Mouse (Mus musculus): ENCODE results near the gene Hoxc12. TPM values are rescaled to one million over a fixed set of nuclear protein-coding genes. Genes with fewer than 3 reads are reported as not detected.

Gene Hoxc12
- polyA plus RNA-seq, 1 experiment: not detected

DNA sequence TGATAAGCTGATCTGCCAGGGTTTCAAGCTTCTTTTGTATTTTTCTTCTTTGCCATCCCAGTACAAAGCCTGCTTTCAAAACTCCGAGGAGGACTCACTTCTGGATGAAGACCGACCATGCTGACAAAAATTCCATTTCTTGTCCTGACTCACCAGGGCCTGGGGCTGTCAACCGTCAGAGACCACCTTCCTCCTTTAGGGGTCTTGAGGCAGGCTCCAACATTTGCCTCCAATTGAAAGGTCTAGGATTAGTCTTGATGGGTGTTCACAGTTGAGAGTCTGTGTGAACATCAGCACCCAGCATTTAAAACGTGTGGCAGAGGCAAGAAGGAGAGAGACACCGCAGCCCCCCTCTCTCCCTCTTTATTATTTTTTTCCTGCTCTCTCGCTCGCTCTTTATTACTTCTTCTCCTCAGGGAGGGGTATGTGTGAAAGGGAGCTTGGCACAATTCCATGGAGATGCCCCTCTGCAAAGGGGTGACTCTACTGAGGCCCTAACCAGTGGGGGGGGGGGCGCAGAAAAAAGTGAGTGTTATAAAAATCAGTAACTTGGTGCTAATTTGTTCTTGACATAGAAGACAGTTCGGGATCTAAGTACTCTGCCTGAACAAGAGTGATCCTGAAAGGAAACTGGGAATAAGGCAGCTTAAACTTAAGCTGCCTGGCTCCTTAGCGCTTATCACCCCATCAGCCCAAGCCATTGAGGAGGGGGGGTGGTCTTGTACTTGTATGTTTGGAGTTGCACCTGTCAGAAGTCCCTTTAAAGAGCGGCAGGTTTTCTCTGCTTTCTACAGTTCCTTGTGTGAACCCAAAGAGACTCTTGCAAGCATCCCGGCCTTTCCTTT is 17.0 kb upstream of the Hoxc12 start:
- Histone ChIP-seq H3K27me3 (ENCODE audit: control insufficient read depth) (peaks cover 94% of the 10 kb centered on the region), H3K4me3 (replicated peaks) (no peak overlapping the region), H3K9me3 (ENCODE audit: control insufficient read depth, low read length) (no peaks in the 10 kb centered on the region; the same call in 1 of the 2 replicates), H3K4me1 (ENCODE audit: control insufficient read depth) (no peaks in the 10 kb centered on the region), H3K36me3 (ENCODE audit: control insufficient read depth) (no peaks in the 10 kb centered on the region)
- no peak for TF ChIP-seq GATA1 (IDR thresholded peaks at IDR 0.05; ENCODE audit: low read length)
- no peak for TF ChIP-seq TAL1 (IDR thresholded peaks at IDR 0.05; ENCODE audit: low read length)

DNA sequence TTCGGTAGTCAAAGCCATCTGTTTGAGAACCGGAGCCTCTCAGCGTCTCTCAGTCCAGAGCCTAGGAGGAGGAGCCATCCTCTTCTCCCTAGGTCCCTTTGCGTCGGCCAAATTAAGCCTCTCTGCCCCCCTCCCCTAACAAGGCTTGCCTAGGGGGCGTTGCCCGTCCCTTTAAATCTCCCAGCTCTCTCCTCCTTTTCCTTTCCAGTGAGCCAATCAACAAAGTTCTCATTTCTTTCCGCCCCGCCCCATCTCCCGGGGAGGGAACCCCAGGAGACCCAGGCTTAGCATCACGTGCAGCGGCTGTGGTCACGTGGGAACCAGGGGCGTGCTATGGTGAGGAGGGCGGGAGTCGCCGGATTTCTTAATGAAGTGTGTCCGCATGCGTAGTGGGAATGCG is 15.9 kb upstream of the Hoxc12 start:
- H3K4me3 ChIP-seq (replicated peaks): no peak overlapping the region
- H3K36me3 ChIP-seq (ENCODE audit: control insufficient read depth): no peaks in the 10 kb centered on the region
- no peaks in the 10 kb centered on the region for H3K4me1 ChIP-seq (ENCODE audit: control insufficient read depth)
- TF ChIP-seq GATA1 (IDR thresholded peaks at IDR 0.05; ENCODE audit: low read length) (no peak), TAL1 (IDR thresholded peaks at IDR 0.05; ENCODE audit: low read length) (no peak)
- peaks cover 98% of the 10 kb centered on the region for H3K27me3 ChIP-seq (ENCODE audit: control insufficient read depth)
- H3K9me3 ChIP-seq (ENCODE audit: control insufficient read depth, low read length): no peaks in the 10 kb centered on the region; the same call in 1 of the 2 replicates

GRCm38 (mm10) chr15:102921053-102922011 is 15.2 kb upstream of the Hoxc12 start, which contains the start of gene Hoxc13:
TSS of gene Hoxc13 (plus strand) at chr15:102921103.
- no peaks in the 10 kb centered on the region; the same call in 1 of the 2 replicates for H3K9me3 ChIP-seq (ENCODE audit: control insufficient read depth, low read length)
- H3K4me3 ChIP-seq (replicated peaks): no peak within 1 kb of the TSS
- no peaks in the 10 kb centered on the region for H3K36me3 ChIP-seq (ENCODE audit: control insufficient read depth)
- TF ChIP-seq TAL1 (IDR thresholded peaks at IDR 0.05; ENCODE audit: low read length) (no peak), GATA1 (IDR thresholded peaks at IDR 0.05; ENCODE audit: low read length) (no peak)
- H3K4me1 ChIP-seq (ENCODE audit: control insufficient read depth): no peaks in the 10 kb centered on the region
- peaks cover 98% of the 10 kb centered on the region for H3K27me3 ChIP-seq (ENCODE audit: control insufficient read depth)

DNA sequence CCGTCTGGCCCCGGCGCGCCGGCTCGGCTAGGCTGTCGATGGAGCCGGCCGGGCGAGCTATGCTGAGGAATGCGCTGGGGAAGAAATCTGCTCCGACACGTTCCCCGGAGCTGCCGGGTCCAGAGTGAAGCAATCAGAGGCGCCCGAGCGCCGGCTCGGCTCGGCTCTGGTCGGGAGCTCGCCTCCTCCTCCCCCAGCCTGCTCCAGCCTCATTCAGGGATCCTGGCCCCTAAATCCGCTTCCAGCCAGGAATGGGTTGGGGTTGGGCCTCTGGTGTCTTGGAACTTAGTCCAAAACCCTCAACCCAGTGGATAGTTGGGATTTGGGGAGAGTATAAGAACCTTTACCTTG is 14.6 kb upstream of the Hoxc12 start:
- Histone ChIP-seq H3K4me3 (replicated peaks) (no peak overlapping the region), H3K36me3 (ENCODE audit: control insufficient read depth) (no peaks in the 10 kb centered on the region), H3K27me3 (ENCODE audit: control insufficient read depth) (peaks cover 98% of the 10 kb centered on the region), H3K4me1 (ENCODE audit: control insufficient read depth) (no peaks in the 10 kb centered on the region), H3K9me3 (ENCODE audit: control insufficient read depth, low read length) (no peaks in the 10 kb centered on the region; the same call in 1 of the 2 replicates)
- no peak for TF ChIP-seq TAL1 (IDR thresholded peaks at IDR 0.05; ENCODE audit: low read length)
- TF ChIP-seq GATA1 (IDR thresholded peaks at IDR 0.05; ENCODE audit: low read length): no peak

- no peaks in the 10 kb centered on the region for H3K4me1 ChIP-seq (ENCODE audit: control insufficient read depth)
- no peaks in the 10 kb centered on the region for H3K36me3 ChIP-seq (ENCODE audit: control insufficient read depth)
- TF ChIP-seq TAL1 (IDR thresholded peaks at IDR 0.05; ENCODE audit: low read length) (no peak), GATA1 (IDR thresholded peaks at IDR 0.05; ENCODE audit: low read length) (no peak)
- no peak overlapping the region for H3K4me3 ChIP-seq (replicated peaks)
- H3K27me3 ChIP-seq (ENCODE audit: control insufficient read depth): peaks cover 98% of the 10 kb centered on the region
- H3K9me3 ChIP-seq (ENCODE audit: control insufficient read depth, low read length): no peaks in the 10 kb centered on the region; the same call in 1 of the 2 replicates
These were observed 13.7 kb upstream of the Hoxc12 start for GRCm38 (mm10) chr15:102922636-102923500.

GRCm38 (mm10) chr15:102927032-102927645 is 9.4 kb upstream of the Hoxc12 start:
- no peak overlapping the region for H3K4me3 ChIP-seq (replicated peaks)
- peaks cover 97% of the 10 kb centered on the region for H3K27me3 ChIP-seq (ENCODE audit: control insufficient read depth)
- TF ChIP-seq TAL1 (IDR thresholded peaks at IDR 0.05; ENCODE audit: low read length) (no peak), GATA1 (IDR thresholded peaks at IDR 0.05; ENCODE audit: low read length) (no peak)
- no peaks in the 10 kb centered on the region for H3K36me3 ChIP-seq (ENCODE audit: control insufficient read depth)
- H3K9me3 ChIP-seq (ENCODE audit: control insufficient read depth, low read length): no peaks in the 10 kb centered on the region
- H3K4me1 ChIP-seq (ENCODE audit: control insufficient read depth): no peaks in the 10 kb centered on the region

GRCm38 (mm10) chr15:102931706-102932358 is 4.7 kb upstream of the Hoxc12 start:
- Histone ChIP-seq H3K4me3 (replicated peaks) (no peak overlapping the region), H3K27me3 (ENCODE audit: control insufficient read depth) (peaks cover 99% of the 10 kb centered on the region), H3K9me3 (ENCODE audit: control insufficient read depth, low read length) (peaks cover 1% of the 10 kb centered on the region; the same call in 1 of the 2 replicates), H3K4me1 (ENCODE audit: control insufficient read depth) (no peaks in the 10 kb centered on the region), H3K36me3 (ENCODE audit: control insufficient read depth) (no peaks in the 10 kb centered on the region)
- no peak for TF ChIP-seq GATA1 (IDR thresholded peaks at IDR 0.05; ENCODE audit: low read length)
- TF ChIP-seq TAL1 (IDR thresholded peaks at IDR 0.05; ENCODE audit: low read length): no peak

All from erythroblast, embryonic 14.5 days (primary cell).